Mouse (Mus musculus): ENCODE data around the gene Gimap5.
A peak's percentile ranks its signal among the peaks of the same experiment; 100 is the strongest.

The Gimap5 gene

DNA sequence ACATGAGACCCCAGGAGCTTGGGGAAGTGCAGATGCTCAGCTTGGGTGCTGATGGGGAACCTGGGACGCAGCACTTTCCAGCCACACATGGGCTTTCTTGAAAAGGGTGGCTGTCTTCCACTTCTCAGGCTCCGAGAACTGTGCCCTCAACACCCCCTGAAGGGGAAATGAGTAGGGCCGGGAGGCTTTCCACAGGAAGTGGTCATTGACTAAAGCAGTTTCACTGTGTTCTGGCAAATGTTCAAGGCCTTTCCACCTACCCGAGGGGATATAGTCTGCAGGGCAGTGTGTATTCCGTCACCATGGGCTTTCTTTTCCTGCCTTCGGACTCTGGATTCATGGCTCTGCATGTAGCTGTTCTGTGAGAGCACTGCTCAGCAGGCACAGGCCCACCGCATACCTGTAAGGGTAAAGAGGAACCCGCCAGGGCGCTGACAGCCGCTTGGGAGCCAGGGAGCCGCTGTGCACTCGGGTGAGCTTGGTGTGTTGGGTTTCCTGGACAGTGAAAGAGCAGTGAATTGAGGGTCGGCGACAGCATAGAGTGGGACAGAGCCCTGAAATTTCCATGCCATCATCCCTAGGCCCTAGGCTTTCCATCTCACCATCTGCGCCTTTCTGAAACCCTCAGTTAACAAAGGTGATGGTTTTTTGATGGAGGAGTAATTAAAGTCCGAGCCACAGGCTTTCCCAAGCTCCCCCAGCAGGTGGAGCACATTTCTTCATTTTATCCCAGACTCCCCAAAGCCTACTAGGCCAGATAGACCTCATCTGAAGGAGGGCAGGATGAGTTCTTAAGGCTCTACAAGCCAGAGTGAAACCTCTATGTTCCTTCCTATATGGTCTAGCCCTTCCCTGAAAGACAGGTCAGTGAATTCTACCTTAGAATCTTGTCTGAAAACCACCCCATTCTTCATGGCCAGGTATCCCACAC, at the start of gene Gimap5:
Gene Gimap5, plus strand, starts transcription at position 239 of the 931 bp plus-strand sequence.
- peak; percentile 67 to 72 for DNase-seq

DNA sequence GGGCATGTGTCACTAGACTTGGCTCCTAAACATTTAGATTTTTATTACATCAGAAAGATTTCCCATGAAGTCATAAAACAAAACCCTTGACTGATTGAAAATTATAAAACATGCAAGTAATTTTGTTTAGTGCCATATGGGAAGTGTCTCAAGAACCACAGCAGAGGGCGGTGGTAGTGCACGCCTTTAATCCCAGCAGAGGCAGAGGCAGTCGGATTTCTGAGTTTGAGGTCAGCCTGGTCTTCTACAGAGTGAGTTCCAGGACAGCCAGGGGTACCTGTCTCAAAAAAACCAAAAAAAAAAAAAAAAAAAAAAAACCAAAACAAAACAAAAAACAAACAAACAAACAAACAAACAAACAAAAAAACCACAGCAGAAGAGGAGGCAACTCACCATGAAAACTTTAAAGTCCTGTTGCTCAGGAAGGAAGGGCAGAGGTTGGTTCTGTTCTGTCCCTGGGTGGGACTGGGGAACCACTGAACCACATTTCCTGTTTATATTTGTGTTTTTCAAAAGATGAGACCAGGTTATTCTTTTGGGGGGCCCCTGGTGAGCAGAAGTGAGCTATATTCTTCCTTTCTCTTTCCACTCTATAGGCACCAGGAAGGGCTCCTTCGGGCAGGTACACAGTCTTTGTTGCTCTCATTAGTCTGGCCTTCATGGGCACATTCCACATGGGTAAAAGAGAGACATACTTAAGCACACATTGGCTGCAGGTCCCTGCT, 49.0 kb upstream of the Gimap5 start:
- DNase-seq = no peak

DNA sequence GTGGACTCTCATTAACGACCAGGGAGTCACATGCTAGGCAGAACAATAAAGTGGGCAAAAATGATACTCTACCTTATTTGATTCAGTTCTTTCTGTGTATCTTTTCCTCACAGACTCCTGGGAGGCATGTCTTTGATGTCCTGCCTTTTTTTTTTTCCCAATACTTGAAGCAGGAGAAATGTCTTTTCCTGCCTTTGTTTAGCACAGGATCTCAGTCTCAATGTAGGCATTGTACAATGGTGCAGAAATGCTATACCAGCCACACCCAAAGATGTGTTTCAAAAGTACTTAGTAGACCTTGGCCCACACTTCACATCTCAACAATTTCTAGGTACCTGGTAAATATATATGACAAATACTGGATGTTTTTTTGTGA, 48.5 kb upstream of the Gimap5 start:
- no peak for DNase-seq

DNA sequence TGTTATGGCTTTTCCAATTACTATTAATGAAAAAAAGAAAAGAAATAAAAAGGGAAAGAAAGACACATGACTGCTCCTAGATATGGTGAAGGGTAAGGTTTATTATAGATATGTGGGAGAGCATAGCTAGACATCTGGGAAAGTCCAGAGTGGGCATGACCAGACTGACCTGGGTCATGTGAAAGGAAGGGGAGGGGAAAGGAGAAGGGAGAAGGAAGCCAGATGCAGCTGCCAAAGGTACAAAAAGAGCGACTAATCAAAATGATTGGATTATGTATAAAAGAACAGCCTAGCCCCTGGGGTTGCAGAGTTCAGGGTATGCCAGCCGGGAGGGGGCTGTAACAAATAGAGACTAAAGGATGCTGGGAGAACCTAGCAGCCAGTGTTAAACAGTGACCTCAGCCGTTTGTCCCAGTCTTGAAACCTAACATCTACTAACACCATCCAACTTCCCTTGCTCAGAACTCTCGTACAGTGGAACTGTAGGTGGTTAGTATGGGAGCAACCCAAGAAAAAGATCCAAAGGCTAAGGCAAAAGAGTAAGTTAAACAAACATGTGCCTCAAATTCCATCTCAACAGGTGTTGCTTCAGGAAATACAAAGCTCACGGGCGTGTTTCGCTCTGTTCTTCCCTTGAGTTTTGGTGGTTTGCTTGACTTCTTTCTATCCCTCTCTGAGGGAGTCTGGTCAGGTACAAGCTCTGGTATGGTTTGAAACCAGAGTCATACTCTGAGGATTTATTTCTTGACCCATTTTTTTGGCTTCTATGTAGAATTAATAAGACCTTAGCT, 47.7 kb upstream of the Gimap5 start:
- DNase-seq = no peak

DNA sequence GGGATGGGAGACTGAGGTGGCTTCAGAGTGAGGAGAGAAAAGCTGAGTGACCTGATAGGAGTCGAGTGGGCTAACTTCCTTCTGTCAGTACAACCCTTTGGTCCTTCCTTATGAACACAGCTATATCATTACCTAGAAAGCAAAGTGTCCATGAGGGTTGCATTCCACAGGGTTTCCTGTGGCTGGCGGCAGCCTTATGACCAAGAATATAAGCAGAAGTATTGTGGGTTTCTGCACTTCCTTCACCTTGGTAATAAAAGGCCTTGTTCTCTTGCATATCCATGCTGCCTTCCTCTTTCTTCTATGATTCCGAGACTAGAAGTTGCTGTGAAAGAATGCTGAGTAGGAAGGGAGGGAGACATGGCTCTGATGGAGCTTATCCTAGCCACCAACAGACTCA, 47.1 kb upstream of the Gimap5 start:
- no peak for DNase-seq

DNA sequence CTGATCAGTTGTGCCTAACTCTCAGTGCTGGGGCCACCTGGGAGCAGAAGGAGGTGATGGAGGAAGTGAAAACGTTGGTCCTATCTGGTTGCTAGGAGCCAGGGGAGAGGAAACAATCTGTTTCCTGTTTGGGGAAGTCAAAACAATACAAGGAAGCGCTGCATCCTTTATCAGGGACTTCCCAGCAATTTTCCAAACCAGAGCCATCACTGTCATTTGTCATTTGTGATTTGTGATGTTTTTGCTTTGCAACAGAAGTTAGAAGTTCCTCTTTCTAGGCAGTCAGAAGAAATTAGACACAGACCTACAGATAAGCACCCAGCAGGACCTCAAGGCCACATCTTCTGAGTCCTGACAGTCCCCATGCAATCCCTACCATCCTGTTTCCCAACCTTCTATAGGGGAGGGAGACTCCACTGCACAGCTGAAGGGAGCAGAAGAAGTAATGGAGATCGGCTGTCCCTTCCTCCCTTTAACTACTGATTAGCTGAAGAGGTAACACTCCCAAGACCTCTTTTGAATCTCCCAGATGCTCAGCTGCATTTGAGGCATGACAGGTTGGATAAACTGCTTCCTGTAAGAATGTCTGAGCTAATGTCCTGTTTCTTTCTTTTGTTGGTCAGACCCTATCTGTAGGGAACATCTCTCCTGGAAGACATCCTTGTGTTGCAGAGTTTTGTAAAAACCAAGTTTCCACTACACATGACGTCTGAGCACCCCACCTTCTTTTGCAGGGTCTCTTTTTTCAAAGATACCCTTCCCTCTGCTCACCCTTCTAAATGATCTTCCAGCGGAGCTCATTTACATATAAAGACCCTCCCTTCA, 45.5 kb upstream of the Gimap5 start:
- peak in 1 of 2 experiments; percentile 71 for DNase-seq

DNA sequence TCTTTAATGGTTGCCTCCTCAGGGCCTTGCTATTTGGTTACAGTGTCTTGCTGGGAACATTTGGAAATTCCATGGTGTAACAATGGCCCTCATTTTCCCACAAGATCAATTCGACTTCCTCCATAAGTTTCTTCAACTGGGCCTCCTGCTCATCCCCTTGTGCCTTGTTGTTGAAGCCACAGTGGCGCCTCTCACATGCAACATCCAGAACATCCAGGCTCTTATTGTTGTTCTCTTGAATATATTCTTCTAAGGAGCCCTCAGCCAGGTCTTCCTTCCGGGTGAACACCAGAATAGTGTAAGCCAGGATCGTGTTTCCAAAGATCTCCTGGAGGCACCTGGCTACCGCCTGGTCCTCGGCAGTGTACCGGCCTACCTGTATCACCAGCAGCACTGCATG, 43.9 kb upstream of the Gimap5 start:
- DNase-seq = no peak

DNA sequence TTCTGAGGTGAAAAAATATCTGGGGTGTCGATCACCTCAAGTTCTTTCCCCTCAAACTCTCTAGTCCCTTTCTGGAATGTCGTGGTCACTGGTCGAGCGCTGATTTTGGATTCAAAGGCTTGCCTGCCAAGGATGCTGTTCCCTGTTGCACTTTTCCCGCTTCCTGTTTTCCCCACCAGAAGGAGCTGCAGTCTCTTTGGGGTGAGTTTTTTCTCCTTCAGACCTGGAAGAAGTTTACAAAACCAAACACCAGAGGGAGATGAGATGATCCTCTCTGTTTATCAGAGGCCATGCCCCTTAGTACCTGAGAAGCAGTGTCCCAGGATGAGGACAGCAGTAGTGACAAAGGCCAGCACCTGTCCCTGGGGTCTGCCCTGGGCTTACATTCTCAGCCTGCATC, 43.4 kb upstream of the Gimap5 start:
- no peak for DNase-seq

DNA sequence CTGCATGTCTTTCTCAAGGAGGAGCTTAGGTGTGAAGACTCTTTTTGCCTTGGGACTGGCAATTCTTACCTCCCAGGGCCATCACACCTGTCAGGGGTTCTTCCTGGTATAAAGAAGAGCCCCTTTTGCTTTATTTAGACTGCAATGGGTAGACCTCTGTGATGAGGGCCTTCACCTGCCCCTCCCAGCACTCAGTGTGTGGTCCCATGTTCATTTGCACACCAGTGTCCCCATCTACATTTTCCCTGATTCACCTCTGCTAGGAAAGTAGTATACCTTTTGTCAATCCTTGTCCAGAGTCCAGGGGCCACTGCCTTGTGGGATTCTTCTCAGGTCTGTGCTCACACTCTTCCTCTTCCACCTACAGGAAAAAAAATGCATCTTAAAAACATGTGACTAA, 41.9 kb upstream of the Gimap5 start:
- DNase-seq = no peak

DNA sequence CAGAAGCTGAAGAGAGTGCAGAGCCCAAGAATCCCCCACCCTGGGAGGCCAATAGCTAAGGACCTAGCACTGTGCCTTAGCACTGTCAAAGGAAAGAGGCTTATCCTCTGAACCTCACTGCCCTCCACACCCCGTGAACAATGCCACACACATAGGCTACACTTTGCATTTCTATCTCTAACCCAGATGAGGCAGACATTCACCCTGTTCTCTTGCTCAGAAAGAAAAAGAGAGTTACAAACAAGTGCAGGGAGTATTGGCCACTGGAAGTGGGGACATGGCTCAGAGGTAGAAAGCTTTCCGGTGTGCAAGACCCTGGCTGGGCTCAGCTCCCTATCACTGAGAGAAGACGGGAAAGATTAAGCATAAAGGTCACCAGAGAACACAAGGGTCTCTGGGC, 39.9 kb upstream of the Gimap5 start:
- DNase-seq = no peak

DNA sequence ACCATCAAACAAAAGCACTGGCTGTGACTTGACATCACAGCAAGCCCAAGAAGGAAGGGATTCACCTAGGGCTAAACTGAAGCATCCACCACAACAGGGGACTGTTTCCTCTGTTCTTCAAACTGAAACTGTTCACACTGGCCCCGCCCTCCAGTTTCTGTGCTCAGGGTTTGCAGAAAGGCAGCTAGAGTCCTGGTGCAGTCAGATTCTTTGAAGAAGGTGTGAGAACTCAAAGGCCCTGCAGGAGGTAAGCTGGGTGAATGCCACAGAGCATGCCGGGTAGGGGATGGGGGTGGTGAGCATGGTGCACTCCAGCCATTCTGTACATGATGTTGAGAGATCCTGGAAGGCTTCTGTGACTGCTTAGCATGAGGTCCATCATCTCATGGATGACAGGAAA, 27.5 kb upstream of the Gimap5 start, which contains the start of the genes Gm28053 and Gimap7:
Gene Gm28053, plus strand, starts transcription at position 153 of the 400 bp plus-strand sequence.
Gene Gimap7, plus strand, starts transcription at position 167 of the 400 bp plus-strand sequence.
- DNase-seq = no peak

DNA sequence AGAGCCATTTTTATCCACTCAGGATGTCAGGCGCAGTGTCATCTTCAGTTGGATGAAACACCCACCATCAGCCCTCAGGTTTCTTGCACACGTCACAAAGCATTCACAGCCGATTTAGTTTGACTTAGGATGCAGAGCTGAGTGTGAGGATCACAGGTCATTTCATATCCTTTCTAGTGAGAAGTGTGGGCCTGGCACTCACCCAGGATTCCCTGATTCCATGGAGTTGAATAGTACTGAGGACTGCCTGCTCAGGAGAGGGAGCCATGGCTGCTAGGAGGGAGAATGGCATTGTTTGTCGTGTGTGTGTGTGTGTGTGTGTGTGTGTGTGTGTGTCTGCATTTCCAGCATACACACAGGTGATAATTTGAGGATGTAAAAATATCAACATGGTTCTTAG, 25.7 kb upstream of the Gimap5 start:
- DNase-seq = no peak

DNA sequence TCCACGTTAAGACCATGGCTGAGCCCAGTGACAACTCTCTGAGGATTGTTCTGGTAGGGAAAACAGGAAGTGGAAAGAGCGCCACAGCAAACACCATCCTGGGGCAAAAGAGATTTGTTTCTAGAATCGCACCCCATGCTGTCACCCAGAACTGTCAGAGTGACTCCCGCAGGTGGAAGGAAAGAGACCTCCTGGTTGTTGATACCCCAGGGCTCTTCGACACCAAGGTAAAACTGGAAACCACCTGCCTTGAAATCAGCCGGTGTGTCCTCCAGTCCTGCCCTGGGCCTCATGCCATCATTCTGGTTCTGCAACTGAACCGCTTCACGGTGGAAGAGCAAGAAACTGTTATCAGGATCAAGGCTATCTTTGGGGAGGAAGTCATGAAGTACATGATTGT, 22.5 kb upstream of the Gimap5 start:
- DNase-seq = no peak

DNA sequence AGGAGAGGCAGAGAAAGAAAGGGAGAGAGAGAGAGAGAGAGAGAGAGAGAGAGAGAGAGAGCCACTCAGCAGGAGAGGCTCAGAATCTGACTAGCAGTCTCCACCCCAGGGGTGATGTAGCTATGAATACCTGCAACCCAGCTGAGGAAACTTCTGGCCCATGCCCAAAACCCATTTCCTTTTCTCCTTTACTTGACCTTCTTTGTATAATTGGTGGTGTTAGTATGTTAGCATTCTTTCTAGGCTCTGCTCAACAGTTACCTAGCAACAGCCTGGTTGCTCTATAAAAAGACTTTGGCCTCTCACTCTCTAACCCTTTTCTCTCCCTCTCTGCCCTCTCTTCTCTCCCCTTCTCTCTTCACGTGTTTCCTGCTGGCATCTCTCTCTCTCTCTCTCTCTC, 20.5 kb upstream of the Gimap5 start:
- DNase-seq = peak; percentile 90 to 97

DNA sequence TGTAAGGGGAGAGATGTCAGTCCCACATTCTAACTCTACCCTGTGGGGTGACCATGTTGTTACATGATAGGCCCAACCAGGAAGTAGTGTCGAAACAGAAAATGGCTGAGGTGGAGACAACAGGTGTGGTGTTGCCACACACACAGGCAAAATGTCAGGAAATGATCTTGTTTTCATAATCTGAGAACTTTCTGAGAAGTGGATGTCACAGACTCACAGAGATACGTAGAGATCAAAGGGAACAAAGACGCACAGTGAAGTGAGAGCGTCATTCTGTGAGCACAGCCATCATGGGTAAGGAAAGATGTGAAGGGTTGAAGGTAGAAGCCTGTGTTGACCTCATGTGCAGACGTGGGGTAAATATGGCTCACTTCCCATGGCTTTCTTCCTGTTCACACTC, 18.2 kb upstream of the Gimap5 start:
- no peak for DNase-seq

DNA sequence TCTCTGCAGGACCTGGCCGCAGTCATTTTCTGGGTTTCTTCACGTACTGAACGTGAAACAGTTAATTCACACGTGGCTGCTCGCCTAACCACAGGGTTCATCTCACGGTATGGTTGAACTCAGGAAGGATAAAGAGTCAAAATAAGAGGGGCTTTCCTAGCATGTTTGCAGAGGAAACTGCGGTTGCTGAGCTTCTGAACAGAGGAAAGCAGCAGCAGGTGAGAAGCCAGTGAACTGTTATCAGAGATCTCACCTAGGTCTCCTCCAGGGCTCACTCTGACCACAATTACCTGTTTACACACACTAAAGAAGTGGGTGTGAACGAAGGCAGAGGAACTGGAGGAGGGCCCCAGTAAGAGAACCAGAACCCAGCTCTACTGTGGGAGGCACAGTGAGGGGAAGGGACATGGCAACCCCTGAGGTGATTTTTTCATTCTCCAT, 13.1 kb upstream of the Gimap5 start:
- no peak for DNase-seq

DNA sequence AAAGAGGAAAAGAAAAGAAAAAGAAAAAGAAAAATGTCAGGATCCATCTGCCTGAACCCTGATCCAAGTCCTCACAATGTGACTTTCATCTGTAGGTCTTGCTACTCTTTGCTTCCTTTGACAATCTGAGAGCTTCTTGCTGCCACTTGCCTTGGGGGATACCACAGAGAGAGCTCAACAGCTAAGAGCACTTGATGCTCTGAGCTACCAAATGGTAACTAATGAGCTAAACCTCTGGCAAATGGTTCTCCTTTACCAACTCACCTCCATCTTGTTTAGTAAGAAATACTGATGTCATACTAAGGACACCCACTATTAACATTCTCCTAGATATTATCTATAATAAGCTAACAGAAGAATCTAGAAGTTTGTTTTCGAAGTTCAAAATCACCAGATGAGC, 12.3 kb upstream of the Gimap5 start:
- DNase-seq = no peak

DNA sequence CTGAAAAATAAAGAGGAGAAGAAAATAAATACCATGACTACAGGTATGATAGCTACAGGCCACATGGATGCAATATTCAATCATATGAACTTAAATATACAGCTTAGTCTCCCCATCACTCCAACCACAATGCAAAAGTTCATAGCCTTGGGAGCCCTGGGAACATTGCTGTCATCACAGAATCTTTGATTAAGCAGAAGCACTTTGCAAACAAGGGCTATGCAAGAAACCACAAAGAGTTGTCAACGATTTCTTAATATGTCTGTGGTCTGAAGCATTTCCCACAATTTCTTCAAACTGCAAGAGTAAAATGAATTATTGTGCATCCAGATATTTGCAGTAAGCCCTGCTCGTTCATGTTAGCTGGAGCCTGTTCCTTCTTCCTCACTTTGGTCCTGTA, 8.9 kb upstream of the Gimap5 start:
- no peak for DNase-seq

DNA sequence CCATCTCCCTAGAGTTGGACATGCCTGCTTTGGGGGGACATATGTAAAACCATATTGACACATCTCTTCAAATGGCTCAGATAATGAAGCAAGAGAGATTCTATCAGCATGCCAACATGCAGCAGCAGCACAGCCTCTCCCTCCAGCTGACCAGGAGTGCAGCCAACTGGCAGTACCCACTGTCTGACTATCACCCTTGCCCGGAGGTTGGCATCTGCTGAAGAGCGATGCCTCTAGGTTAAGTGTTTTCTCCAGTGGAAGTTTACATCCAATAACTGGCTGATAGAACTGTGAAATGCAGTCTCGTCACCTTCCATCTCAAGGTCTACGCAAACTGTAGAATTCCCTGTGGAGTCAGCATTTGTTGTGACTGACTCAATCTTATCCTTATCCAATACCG, 8.3 kb upstream of the Gimap5 start:
- DNase-seq = no peak

DNA sequence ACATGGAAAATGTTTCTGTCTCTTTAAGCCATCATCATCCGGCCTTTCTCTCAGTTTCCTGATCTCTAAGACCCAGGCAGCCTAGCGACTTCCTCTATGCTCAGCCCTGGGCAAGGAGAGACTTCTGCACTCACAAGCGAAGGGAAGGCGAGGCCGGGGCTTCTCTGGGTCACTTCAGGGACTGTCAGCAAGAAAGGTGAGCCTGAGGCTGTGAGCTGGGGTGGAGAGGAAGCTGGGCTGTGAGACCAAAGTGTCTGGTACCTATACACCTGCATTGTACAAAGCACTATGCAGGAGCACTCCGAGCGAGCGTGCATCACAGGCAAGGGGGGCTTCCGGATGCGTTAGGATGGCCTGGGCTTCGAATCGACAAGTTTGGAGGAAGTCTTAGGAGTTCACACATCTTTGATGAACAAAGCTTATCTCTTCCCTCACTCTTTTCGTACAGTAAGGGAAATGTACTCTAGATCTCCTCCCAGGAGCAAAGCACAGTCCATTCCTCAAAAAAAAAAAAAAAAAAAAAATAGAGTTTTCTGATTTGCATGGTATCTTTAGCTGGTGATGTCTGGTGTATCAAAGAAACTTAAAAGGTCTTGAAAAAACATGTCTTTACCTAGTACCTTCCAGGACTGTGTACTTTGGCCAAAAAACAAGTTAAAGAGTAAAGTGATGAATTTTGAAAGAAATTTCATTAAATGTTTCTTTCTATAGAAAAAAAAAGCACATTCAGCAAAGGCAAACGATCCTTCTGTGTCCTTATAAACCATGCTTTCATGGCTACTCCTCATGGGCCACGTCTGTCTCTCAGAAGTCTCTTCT, 6.8 kb upstream of the Gimap5 start, which contains the start of gene Gimap1:
Gene Gimap1, plus strand, starts transcription at position 94 of the 819 bp plus-strand sequence.
- peak in 1 of 2 experiments; percentile 49 for DNase-seq

DNA sequence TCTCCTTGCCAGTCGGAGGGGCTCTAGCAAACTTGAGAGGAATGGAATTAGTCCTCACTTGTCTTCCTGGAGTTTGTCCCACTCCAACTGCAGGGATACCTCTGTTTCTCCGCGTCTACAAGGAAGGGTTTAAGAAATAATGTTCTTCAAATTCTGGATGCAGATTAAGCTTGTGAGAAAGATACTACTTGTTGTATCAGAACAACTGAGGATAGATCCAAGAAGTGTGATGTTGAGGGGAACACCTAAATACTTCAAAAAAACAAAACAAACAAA, 6.3 kb upstream of the Gimap5 start:
- no peak for DNase-seq

All from kidney, adult 8-10 months (tissue).